Mouse (Mus musculus) ES-E14 (cell line): ENCODE data around the gene Kif1b.

Source experiments
- CHD2 ChIP-seq: IDR thresholded peaks from 2 replicates; pipeline ENCODE4 v1.6.1; 2014; ENCODE audit warnings: mild to moderate bottlenecking, low read depth, low read length, inconsistent platforms
- HCFC1 ChIP-seq: IDR thresholded peaks from 2 replicates; pipeline ENCODE4 v1.6.1; 2012; ENCODE audit warnings: low read length, inconsistent platforms, borderline replicate concordance; ENCODE audit not compliant: insufficient read depth
- ZC3H11A ChIP-seq: IDR thresholded peaks from 2 replicates; pipeline ENCODE4 v1.6.1; 2012; ENCODE audit warnings: low read depth, mild to moderate bottlenecking, inconsistent platforms, low read length, borderline replicate concordance
- ZNF384 ChIP-seq: IDR thresholded peaks from 2 replicates; pipeline ENCODE4 v1.6.1; 2012; ENCODE audit warnings: low read depth, low read length, inconsistent platforms

DNA sequence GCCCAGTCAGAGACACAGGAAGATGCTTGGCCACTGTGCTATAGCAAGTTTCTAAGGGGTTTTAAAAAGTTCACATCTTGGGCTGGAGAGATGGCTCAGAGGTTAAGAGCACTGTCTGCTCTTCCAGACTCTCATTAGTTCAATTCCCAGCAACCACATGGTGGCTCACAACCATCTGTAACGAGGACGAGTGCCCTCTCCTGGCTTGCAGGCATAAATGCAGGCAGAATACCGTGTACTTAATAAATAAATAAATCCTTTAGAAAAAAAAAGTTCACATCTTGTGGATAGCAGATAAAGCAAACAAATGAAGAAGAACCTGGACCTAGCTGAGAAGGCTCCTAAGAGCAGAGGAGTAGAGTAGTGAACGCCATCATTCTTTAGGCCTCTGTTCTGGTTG, 124.7 kb downstream of the Kif1b start:
- TF ChIP-seq HCFC1, result no peak
- no peak for TF ChIP-seq ZC3H11A
- no peak for TF ChIP-seq CHD2
- peak; percentile 86 for TF ChIP-seq ZNF384
